Mouse (Mus musculus) NIH3T3 (cell line): ENCODE data around the gene Olfr354.

Experiments used
- DNase-seq: peaks from one replicate; pipeline ENCODE4 v3.0.0-alpha.2; 2012; ENCODE audit warnings: low read depth

Olfr354 gene

GRCm38 (mm10) chr2:36905380-36905779 is at the start of gene Olfr354:
Olfr354 (plus strand) TSS chr2:36905680.
- no peak for DNase-seq

- no peak for DNase-seq
These were observed 42.9 kb upstream of the Olfr354 start, which contains the start of gene Olfr351 for GRCm38 (mm10) chr2:36862560-36862959. Olfr351 (minus strand) TSS chr2:36862660.

GRCm38 (mm10) chr2:36868160-36868559 is 37.3 kb upstream of the Olfr354 start, which contains the start of gene Olfr352:
Olfr352 (plus strand) TSS chr2:36868460.
- DNase-seq, result no peak

DNA sequence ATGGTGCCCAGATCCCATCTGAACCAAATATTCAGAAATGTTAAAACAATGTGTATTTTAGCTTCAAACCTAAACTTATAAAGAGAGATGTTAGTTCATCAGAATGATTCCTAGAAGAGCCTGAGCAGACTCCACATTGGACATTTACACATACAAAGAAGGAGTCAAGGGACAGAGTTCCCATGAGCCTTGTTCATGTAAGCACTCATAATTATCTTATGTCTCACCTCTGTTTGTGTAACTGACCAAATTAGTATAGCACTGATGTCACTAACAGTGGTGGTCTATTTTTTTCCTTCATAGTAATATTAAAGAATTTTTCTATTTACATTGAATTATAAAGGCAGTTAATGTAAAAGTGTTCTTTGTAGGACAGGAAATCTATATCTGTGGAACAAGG is 12.6 kb upstream of the Olfr354 start, which contains the start of gene Olfr353:
Gene Olfr353 (minus strand): TSS at position 101 of the 400 bp plus-strand sequence.
- no peak for DNase-seq

DNA sequence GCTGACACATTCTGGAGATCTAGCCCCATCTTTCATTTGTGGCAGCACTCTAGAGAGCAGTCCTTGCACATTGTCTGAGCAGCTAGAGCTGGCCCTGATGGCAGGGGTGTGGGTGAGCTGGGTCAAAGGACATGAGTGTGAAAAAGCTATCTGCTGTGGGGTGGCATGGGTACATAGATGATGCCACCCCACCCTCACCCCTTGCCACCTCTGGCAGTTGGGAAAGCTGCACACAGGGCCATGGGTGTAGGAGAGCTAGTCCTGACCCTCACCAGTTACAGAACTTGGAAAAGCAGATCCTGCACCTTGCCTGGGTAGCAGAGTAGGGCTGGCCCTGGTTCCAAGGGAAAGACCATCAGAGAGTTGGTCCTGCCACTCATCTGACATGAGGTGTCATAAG is 8.4 kb upstream of the Olfr354 start:
- no peak for DNase-seq

DNA sequence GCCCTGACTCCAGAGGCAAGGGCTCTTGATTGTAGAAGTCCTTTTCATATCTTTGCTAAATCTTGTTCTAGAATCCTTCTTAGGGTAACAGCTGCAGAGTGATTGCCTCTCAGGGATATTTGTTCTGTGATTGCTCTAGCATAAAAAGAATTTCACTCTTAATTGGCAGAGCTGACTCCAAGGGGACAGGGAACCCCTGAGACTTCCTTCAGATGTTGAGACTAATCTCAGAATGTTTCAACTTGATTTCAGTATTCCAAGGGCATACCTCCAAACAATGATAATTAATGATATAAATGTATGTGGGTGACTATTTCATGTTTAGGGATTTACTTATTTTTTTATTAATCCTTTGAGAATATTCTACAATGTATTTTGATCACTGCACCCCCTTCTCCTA is 23.3 kb downstream of the Olfr354 start, which contains the start of gene Olfr355:
Gene Olfr355 (minus strand): TSS at position 101 of the 400 bp plus-strand sequence.
- DNase-seq, result no peak

- DNase-seq, result no peak
These were observed 31.3 kb downstream of the Olfr354 start, which contains the start of gene Olfr356 for GRCm38 (mm10) chr2:36936821-36937220. Olfr356 (plus strand) TSS chr2:36937121.
